Mouse (Mus musculus) liver, embryonic 14.5 days (tissue): ENCODE measurements around the gene Ptprt.

Source experiments
- CTCF ChIP-seq: IDR thresholded peaks from 2 replicates; pipeline ENCODE4 v1.5.1; 2016; ENCODE audit warnings: antibody characterized with exemption, low read depth, control low read depth
- EP300 ChIP-seq: IDR thresholded peaks from 2 replicates; pipeline ENCODE4 v1.6.1; 2016; ENCODE audit warnings: antibody characterized with exemption, low read depth

- TF ChIP-seq EP300 = no peak
- TF ChIP-seq CTCF = no peak
Observed at GRCm38 (mm10) chr2:162220586-162220985, 440.4 kb downstream of the Ptprt start.
